Mouse (Mus musculus) CH12.LX (cell line): Measurements from ENCODE around the gene Galnt6. TPM values are rescaled to one million over a fixed set of nuclear protein-coding genes. Genes with fewer than 3 reads are reported as not detected.

Experiments
- DNase-seq: peaks from one replicate; pipeline ENCODE4 v3.0.0-alpha.2; 2013; ENCODE audit errors: extremely low read depth
- H3K27ac ChIP-seq: 2 replicates; pipeline ENCODE4 v1.5.1; 2012; ENCODE audit warnings: low read depth, mild to moderate bottlenecking, control low read depth, moderate library complexity; ENCODE audit not compliant: insufficient read depth
- H3K27me3 ChIP-seq: replicated peaks from 2 replicates; pipeline ENCODE3; 2012; ENCODE audit warnings: inconsistent platforms
- H3K36me3 ChIP-seq, 2 experiments: replicated peaks in 1 of 2; 2 replicates each; pipeline versions ENCODE3 to v1.6.1; 2012; ENCODE audit warnings: inconsistent platforms in 1 of 2, low read length in 1 of 2, mild to moderate bottlenecking in 1 of 2, mixed read lengths in 1 of 2, moderate library complexity in 1 of 2; ENCODE audit not compliant: control insufficient read depth in 1 of 2, insufficient read depth in 1 of 2
- H3K4me1 ChIP-seq, 2 experiments: 2 replicates each; pipeline ENCODE4 v1.6.1; 2012; ENCODE audit warnings: inconsistent platforms in 1 of 2, moderate library complexity in 1 of 2; ENCODE audit not compliant: insufficient read depth in 2 of 2, control insufficient read depth in 1 of 2
- H3K4me2 ChIP-seq: 2 replicates; pipeline ENCODE4 v1.6.1; 2012; ENCODE audit warnings: low read depth, mild to moderate bottlenecking, control low read depth; ENCODE audit not compliant: poor library complexity, insufficient read depth, severe bottlenecking
- H3K4me3 ChIP-seq, 3 experiments: fragments of 150-350 bp in 1 of 3; sonication (generic) in 1 of 3; replicated peaks in 1 of 3; 2 replicates each; pipeline versions ENCODE3 to v1.5.1; 2011 to 2012; ENCODE audit warnings: low read depth in 2 of 3, low read length in 2 of 3, mild to moderate bottlenecking in 2 of 3, moderate library complexity in 2 of 3, control low read depth in 1 of 3, improper control_type of control experiment in 1 of 3, inconsistent platforms in 1 of 3, mixed read lengths in 1 of 3; ENCODE audit not compliant: poor library complexity in 1 of 3
- H3K79me2 ChIP-seq: replicated peaks from 2 replicates; pipeline ENCODE4 v1.6.1; 2012; ENCODE audit warnings: mild to moderate bottlenecking, moderate library complexity; ENCODE audit not compliant: control insufficient read depth, poor library complexity, insufficient read depth, severe bottlenecking; ENCODE audit errors: extremely low read depth
- H3K9ac ChIP-seq: 2 replicates; pipeline ENCODE4 v1.6.1; 2012; ENCODE audit warnings: low read depth, mild to moderate bottlenecking, control low read depth, moderate library complexity; ENCODE audit not compliant: insufficient read depth
- H3K9me3 ChIP-seq: replicated peaks from 2 replicates; pipeline ENCODE3; 2012; ENCODE audit warnings: low read length, inconsistent platforms, mixed read lengths
- BHLHE40 ChIP-seq: IDR thresholded peaks from 2 replicates; pipeline ENCODE4 v1.6.1; 2011; ENCODE audit warnings: mild to moderate bottlenecking, low read depth, low read length, improper control_type of control experiment
- CHD1 ChIP-seq: IDR thresholded peaks from 2 replicates; pipeline ENCODE4 v1.6.1; 2012; ENCODE audit warnings: low read depth, low read length, improper control_type of control experiment, inconsistent platforms
- CHD2 ChIP-seq: IDR thresholded peaks from 2 replicates; pipeline ENCODE4 v1.6.1; 2011; ENCODE audit warnings: low read length, improper control_type of control experiment
- CTCF ChIP-seq, 2 experiments: IDR thresholded peaks in 1 of 2; conservative IDR thresholded peaks in 1 of 2; 2 replicates each; pipeline ENCODE4 v1.5.1; 2011 to 2012; ENCODE audit warnings: low read depth in 2 of 2, low read length in 2 of 2, improper control_type of control experiment in 1 of 2, inconsistent platforms in 1 of 2, mild to moderate bottlenecking in 1 of 2, moderate library complexity in 1 of 2
- E2F4 ChIP-seq: IDR thresholded peaks from 2 replicates; pipeline ENCODE4 v1.6.1; 2011; ENCODE audit warnings: low read depth, low read length, improper control_type of control experiment; ENCODE audit not compliant: insufficient replicate concordance
- ELF1 ChIP-seq: IDR thresholded peaks from 2 replicates; pipeline ENCODE4 v1.6.1; 2014; ENCODE audit warnings: low read depth, mild to moderate bottlenecking, inconsistent platforms, low read length, improper control_type of control experiment
- EP300 ChIP-seq: IDR thresholded peaks from 2 replicates; pipeline ENCODE4 v1.6.1; 2011; ENCODE audit warnings: low read length, improper control_type of control experiment
- ETS1 ChIP-seq: conservative IDR thresholded peaks from 2 replicates; pipeline ENCODE4 v1.6.1; 2012; ENCODE audit warnings: low read depth, mild to moderate bottlenecking, inconsistent platforms, low read length, improper control_type of control experiment, moderate library complexity
- GABPA ChIP-seq: IDR thresholded peaks from 2 replicates; pipeline ENCODE4 v1.6.1; 2012; ENCODE audit warnings: low read depth, low read length, improper control_type of control experiment, inconsistent platforms; ENCODE audit not compliant: insufficient replicate concordance
- HCFC1 ChIP-seq: IDR thresholded peaks from 2 replicates; pipeline ENCODE4 v1.6.1; 2012; ENCODE audit warnings: low read depth, mild to moderate bottlenecking, inconsistent platforms, low read length, improper control_type of control experiment
- IRF4 ChIP-seq: IDR thresholded peaks from 2 replicates; pipeline ENCODE4 v1.6.1; 2014; ENCODE audit warnings: low read depth, mild to moderate bottlenecking, inconsistent platforms, low read length, improper control_type of control experiment
- JUN ChIP-seq: IDR thresholded peaks from 2 replicates; pipeline ENCODE4 v1.6.1; 2011; ENCODE audit warnings: low read depth, mild to moderate bottlenecking, low read length, improper control_type of control experiment, moderate library complexity; ENCODE audit not compliant: insufficient read depth
- KAT2A ChIP-seq: IDR thresholded peaks from 2 replicates; pipeline ENCODE4 v1.6.1; 2012; ENCODE audit warnings: low read length, improper control_type of control experiment, inconsistent platforms; ENCODE audit not compliant: insufficient replicate concordance
- MAFK ChIP-seq: IDR thresholded peaks from 2 replicates; pipeline ENCODE4 v1.6.1; 2011; ENCODE audit warnings: low read length, improper control_type of control experiment; ENCODE audit not compliant: insufficient replicate concordance
- MEF2A ChIP-seq: IDR thresholded peaks from 2 replicates; pipeline ENCODE4 v1.6.1; 2014; ENCODE audit warnings: low read depth, mild to moderate bottlenecking, inconsistent platforms, low read length, improper control_type of control experiment, borderline replicate concordance
- MXI1 ChIP-seq: IDR thresholded peaks from 2 replicates; pipeline ENCODE4 v1.6.1; 2011; ENCODE audit warnings: mild to moderate bottlenecking, low read depth, low read length, improper control_type of control experiment
- MYC ChIP-seq: IDR thresholded peaks from 2 replicates; pipeline ENCODE4 v1.6.1; 2011; ENCODE audit warnings: low read depth, mild to moderate bottlenecking, improper control_type of control experiment, low read length
- NELFE ChIP-seq: IDR thresholded peaks from 2 replicates; pipeline ENCODE4 v1.6.1; 2011; ENCODE audit warnings: low read depth, low read length, improper control_type of control experiment
- NRF1 ChIP-seq: IDR thresholded peaks from 2 replicates; pipeline ENCODE4 v1.6.1; 2014; ENCODE audit warnings: low read depth, mild to moderate bottlenecking, inconsistent platforms, low read length, improper control_type of control experiment, moderate library complexity
- PAX5 ChIP-seq: IDR thresholded peaks from 2 replicates; pipeline ENCODE4 v1.6.1; 2012; ENCODE audit warnings: low read length, inconsistent platforms, mixed read lengths
- POLR2A ChIP-seq: IDR thresholded peaks from 2 replicates; pipeline ENCODE4 v1.6.1; 2011; ENCODE audit warnings: low read depth, mild to moderate bottlenecking, improper control_type of control experiment, low read length
- POLR2AphosphoS2 ChIP-seq: IDR thresholded peaks from 2 replicates; pipeline ENCODE4 v1.6.1; 2011; ENCODE audit warnings: low read depth, low read length, improper control_type of control experiment
- RAD21 ChIP-seq: IDR thresholded peaks from 2 replicates; pipeline ENCODE4 v1.6.1; 2011; ENCODE audit warnings: low read depth, mild to moderate bottlenecking, low read length, improper control_type of control experiment, moderate library complexity
- RCOR1 ChIP-seq: conservative IDR thresholded peaks from 2 replicates; pipeline ENCODE4 v1.6.1; 2012; ENCODE audit warnings: low read depth, mild to moderate bottlenecking, inconsistent platforms, low read length, improper control_type of control experiment
- SIN3A ChIP-seq: IDR thresholded peaks from 2 replicates; pipeline ENCODE4 v1.6.1; 2012; ENCODE audit warnings: low read length, improper control_type of control experiment, inconsistent platforms
- SMC3 ChIP-seq: IDR thresholded peaks from 2 replicates; pipeline ENCODE4 v1.6.1; 2011; ENCODE audit warnings: low read depth, low read length, improper control_type of control experiment
- TBP ChIP-seq: conservative IDR thresholded peaks from 2 replicates; pipeline ENCODE4 v1.6.1; 2011; ENCODE audit warnings: low read depth, low read length, improper control_type of control experiment
- UBTF ChIP-seq: IDR thresholded peaks from 2 replicates; pipeline ENCODE4 v1.6.1; 2012; ENCODE audit warnings: low read depth, mild to moderate bottlenecking, inconsistent platforms, low read length, improper control_type of control experiment, moderate library complexity
- USF1 ChIP-seq: IDR thresholded peaks from 2 replicates; pipeline ENCODE4 v1.6.1; 2014; ENCODE audit warnings: low read depth, mild to moderate bottlenecking, inconsistent platforms, low read length, improper control_type of control experiment
- USF2 ChIP-seq: conservative IDR thresholded peaks from 2 replicates; pipeline ENCODE4 v1.6.1; 2011; ENCODE audit warnings: low read depth, low read length, improper control_type of control experiment
- ZC3H11A ChIP-seq: IDR thresholded peaks from 2 replicates; pipeline ENCODE4 v1.6.1; 2012; ENCODE audit warnings: low read depth, mild to moderate bottlenecking, inconsistent platforms, low read length, improper control_type of control experiment
- ZKSCAN1 ChIP-seq: IDR thresholded peaks from 2 replicates; pipeline ENCODE4 v1.6.1; 2012; ENCODE audit warnings: low read depth, inconsistent platforms, low read length, improper control_type of control experiment, borderline replicate concordance
- dilution Hi-C: fragments of 300-500 bp; cut with MboI; formaldehyde crosslinking; loops from 2 replicates; pipeline ENCODE4 v1.14.3; 2020; ENCODE audit warnings: low sequenced_read_pairs; ENCODE audit not compliant: extremely low pct_unique_long_range_greater_than_20kb, extremely low pct_ligation_motif_present
- in situ Hi-C: fragments of 300-500 bp; cut with MboI; formaldehyde crosslinking; loops from 3 replicates; pipeline ENCODE4 v1.14.3; 2019; ENCODE audit warnings: low sequenced_read_pairs, low pct_ligation_motif_present, low pct_unique_long_range_greater_than_20kb, mixed read lengths
- polyA plus RNA-seq: library from polyadenylated mRNA; unstranded; fragments of >175 nt; gene quantifications from 2 replicates; pipeline ENCODE4 v1.2.1, GENCODE M21; 2012; ENCODE audit warnings: low read depth; ENCODE audit not compliant: insufficient read length
- total RNA-seq, 2 experiments: library from RNA; depleted of rRNA; stranded (reverse); fragments of 300-350 nt in 1 of 2; fragments of >200 nt in 1 of 2; gene quantifications; 2 replicates each; pipeline ENCODE4 v1.2.3; 2012 to 2014

Galnt6 gene
- total and polyA plus RNA-seq, 3 experiments, result 0.58 to 5.0 (median 2.0) TPM

- Histone ChIP-seq H3K27ac (no peak overlapping the region), H3K36me3 (peaks cover 12 to 26% of the 10 kb centered on the region in 2 experiments), H3K9ac (no peak overlapping the region), H3K4me3 (no peak overlapping the region), H3K79me2 (no peaks in the 10 kb centered on the region), H3K27me3 (no peaks in the 10 kb centered on the region), H3K9me3 (peaks cover 5% of the 10 kb centered on the region), H3K4me1 (peaks cover 0 to 16% of the 10 kb centered on the region in 2 experiments; a peak in 2 of 4 replicates), H3K4me2 (no peak overlapping the region)
- in situ Hi-C loops (no loop called here), dilution Hi-C loops (no loop called here)
- no peak for DNase-seq
- no peak for TF ChIP-seq JUN
- no peak for TF ChIP-seq UBTF
- no peak for TF ChIP-seq ZKSCAN1
- TF ChIP-seq SMC3, result no peak
- TF ChIP-seq RAD21, result no peak
- TF ChIP-seq ZC3H11A, result no peak
- TF ChIP-seq HCFC1, result no peak
- no peak for TF ChIP-seq SIN3A
- TF ChIP-seq GABPA, result no peak
- TF ChIP-seq CHD1, result no peak
- TF ChIP-seq POLR2A, result no peak
- no peak for TF ChIP-seq CHD2
- no peak for TF ChIP-seq KAT2A
- no peak for TF ChIP-seq TBP
- no peak for TF ChIP-seq MYC
- TF ChIP-seq EP300, result no peak
- TF ChIP-seq MXI1, result no peak
These were observed 7.2 kb downstream of the Galnt6 start for GRCm38 (mm10) chr15:100722026-100722425.

- no peak overlapping the region for H3K27ac ChIP-seq
- dilution Hi-C loops (no loop called here), in situ Hi-C loops (no loop called here)
- H3K79me2 ChIP-seq, result no peaks in the 10 kb centered on the region
- peaks cover 5% of the 10 kb centered on the region for H3K9me3 ChIP-seq
- peaks cover 0 to 13% of the 10 kb centered on the region in 2 experiments; a peak in 2 of 4 replicates for H3K4me1 ChIP-seq
- no peaks in the 10 kb centered on the region for H3K27me3 ChIP-seq
- peaks cover 8 to 20% of the 10 kb centered on the region in 2 experiments for H3K36me3 ChIP-seq
- no peak for TF ChIP-seq NRF1
- no peak for TF ChIP-seq KAT2A
- TF ChIP-seq ZC3H11A, result peak; percentile 19; the same call in 1 of the 2 replicates
- TF ChIP-seq RAD21, result peak; percentile 69
- no peak for TF ChIP-seq MEF2A
- TF ChIP-seq RCOR1, result no peak
- no peak for TF ChIP-seq MAFK
- TF ChIP-seq POLR2AphosphoS2, result no peak
- TF ChIP-seq TBP, result no peak
- no peak for TF ChIP-seq CHD2
- TF ChIP-seq USF1, result no peak
- no peak for TF ChIP-seq ETS1
- TF ChIP-seq USF2, result no peak
- TF ChIP-seq NELFE, result no peak
- TF ChIP-seq ZKSCAN1, result no peak
- TF ChIP-seq POLR2A, result no peak
- no peak for TF ChIP-seq E2F4
- peak in 1 of 2 experiments; percentile 74; a peak in 2 of 4 replicates for TF ChIP-seq CTCF (conservative IDR thresholded peaks at IDR 0.05 in 1 of 2, IDR thresholded peaks at IDR 0.05 in 1 of 2; ENCODE audit: low read depth in 2 of 2, low read length in 2 of 2)
- no peak for TF ChIP-seq MYC
- TF ChIP-seq GABPA, result no peak
- TF ChIP-seq BHLHE40, result no peak
- TF ChIP-seq IRF4, result no peak
- TF ChIP-seq HCFC1, result no peak
- TF ChIP-seq PAX5, result no peak
- TF ChIP-seq ELF1, result no peak
- no peak for TF ChIP-seq MXI1
- peak; percentile 81 for TF ChIP-seq SMC3
- H3K9ac ChIP-seq, result no peak overlapping the region
- H3K4me3 ChIP-seq, result no peak overlapping the region
- no peak for DNase-seq
- H3K4me2 ChIP-seq, result no peak overlapping the region
These were observed 7.7 kb downstream of the Galnt6 start for GRCm38 (mm10) chr15:100721445-100721844.
